In the genomic region with DNA sequence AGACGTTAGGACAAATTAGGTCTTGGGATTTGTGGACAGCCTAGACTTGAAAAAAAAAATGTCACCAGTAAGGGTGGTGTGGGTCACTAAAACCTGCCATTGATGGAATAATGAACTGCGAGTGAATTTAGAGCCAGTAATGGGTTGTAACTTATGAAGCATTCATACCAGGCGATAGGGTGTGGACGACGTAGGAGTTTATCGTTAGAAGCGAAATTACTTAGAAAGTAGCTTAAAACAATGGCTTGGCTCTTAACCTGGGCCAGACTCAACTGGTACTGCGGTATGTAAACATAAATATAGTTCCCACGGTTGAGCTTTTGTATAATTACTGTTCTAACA, we compare ENCODE assay signal across 8 mouse cellular contexts. TPM values are rescaled to one million over a fixed set of nuclear protein-coding genes. Genes with fewer than 3 reads are reported as not detected.
A peak's percentile ranks its signal among the peaks of the same experiment; 100 is the strongest.
DNase-seq lines count a peak whose midpoint lies in the region; ATAC-seq lines count a peak whose summit lies in the region.

No protein-coding gene starts in this region.

- H3K36me3 ChIP-seq in kidney, embryonic 16.5 days (ENCODE audit: insufficient read depth, low read length): no peaks in the 10 kb centered on the region
- no peaks in the 10 kb centered on the region for H3K36me3 ChIP-seq in embryonic facial prominence, embryonic 10.5 days (replicated peaks)
- H3K36me3 ChIP-seq in midbrain, embryonic 16.5 days (ENCODE audit: control insufficient read depth, insufficient read depth, low read length): no peaks in the 10 kb centered on the region

- no peak for DNase-seq in kidney, postnatal 25 days
- no peak for DNase-seq in embryonic facial prominence, embryonic 10.5 days (ENCODE audit: low spot score)
- no peak for DNase-seq in cerebellum, postnatal 14 days
- DNase-seq in Muller cell, postnatal 12 days (ENCODE audit: inconsistent ontology term): no peak
- no peak for DNase-seq in urinary bladder, postnatal 4 days (ENCODE audit: low spot score in 2 of 2)

- ATAC-seq in kidney, embryonic 16.5 days (ENCODE audit: low FRiP score, low TSS enrichment): peak; percentile 43
- peak; percentile 20 for ATAC-seq in inflammation-experienced regulatory T-cells, adult 6 months
- ATAC-seq in midbrain, embryonic 16.5 days: peak; percentile 28

- peak overlapping the region; percentile 83 for H3K4me2 ChIP-seq in kidney, embryonic 16.5 days (replicated peaks; ENCODE audit: low read depth, low read length)
- peak overlapping the region; percentile 65 for H3K4me2 ChIP-seq in midbrain, embryonic 16.5 days (ENCODE audit: low read length)

- 5% methylated on average over 9 of the region's 9 CpGs for WGBS in kidney, embryonic 16.5 days
- WGBS in embryonic facial prominence, embryonic 10.5 days: 7% methylated on average over 9 of the region's 9 CpGs
- WGBS in midbrain, embryonic 16.5 days: 7% methylated on average over 9 of the region's 9 CpGs

- H3K4me3 ChIP-seq in kidney, embryonic 16.5 days (ENCODE audit: low read length): peak overlapping the region; percentile 62
- H3K4me3 ChIP-seq in embryonic facial prominence, embryonic 10.5 days: peak overlapping the region; percentile 68
- peak overlapping the region; percentile 79 for H3K4me3 ChIP-seq in midbrain, embryonic 16.5 days (ENCODE audit: low read depth, low read length)

- H3K9me3 ChIP-seq in kidney, embryonic 16.5 days (ENCODE audit: low read length): no peaks in the 10 kb centered on the region
- no peaks in the 10 kb centered on the region for H3K9me3 ChIP-seq in embryonic facial prominence, embryonic 10.5 days
- no peaks in the 10 kb centered on the region for H3K9me3 ChIP-seq in midbrain, embryonic 16.5 days (replicated peaks; ENCODE audit: control insufficient read depth, low read length, poor library complexity, severe bottlenecking)

- H3K4me1 ChIP-seq in kidney, embryonic 16.5 days (ENCODE audit: insufficient read depth, low read length): peaks cover 17% of the 10 kb centered on the region
- peaks cover 21% of the 10 kb centered on the region for H3K4me1 ChIP-seq in embryonic facial prominence, embryonic 10.5 days
- H3K4me1 ChIP-seq in midbrain, embryonic 16.5 days (ENCODE audit: control insufficient read depth, insufficient read depth, low read length): peaks cover 21% of the 10 kb centered on the region

- H3K9ac ChIP-seq in kidney, embryonic 16.5 days (replicated peaks; ENCODE audit: low read length): peak overlapping the region; percentile 68
- H3K9ac ChIP-seq in midbrain, embryonic 16.5 days (ENCODE audit: low read depth, low read length): peak overlapping the region; percentile 73

- H3K27me3 ChIP-seq in kidney, embryonic 16.5 days (ENCODE audit: insufficient read depth, low read length): no peaks in the 10 kb centered on the region
- H3K27me3 ChIP-seq in embryonic facial prominence, embryonic 10.5 days (replicated peaks; ENCODE audit: low read depth, poor library complexity, severe bottlenecking): no peaks in the 10 kb centered on the region
- H3K27me3 ChIP-seq in midbrain, embryonic 16.5 days (ENCODE audit: control insufficient read depth, insufficient read depth, low read depth, low read length): no peaks in the 10 kb centered on the region

- H3K27ac ChIP-seq in kidney, embryonic 16.5 days (ENCODE audit: low read length): peak overlapping the region; percentile 91
- H3K27ac ChIP-seq in embryonic facial prominence, embryonic 10.5 days (replicated peaks): peak overlapping the region; percentile 92
- peak overlapping the region; percentile 95 for H3K27ac ChIP-seq in midbrain, embryonic 16.5 days (ENCODE audit: low read length)

RNA-seq across cellular contexts. Expression of gene Tmem19, which starts 0.3 kb away (rescaled TPM):
- 43.3 and 44.3 TPM in 2 replicates for polyA plus RNA-seq in kidney, embryonic 16.5 days (2015; fragmentation: Nextera tagmentation; extraction: Ambion mirVana)
- polyA plus RNA-seq in embryonic facial prominence, embryonic 10.5 days (2016; fragmentation: Nextera tagmentation; extraction: Ambion mirVana): 26.1 and 27.9 TPM in 2 replicates
- 10 to 100 TPM; 35.8 to 43.5 (median 39.4) TPM for polyA plus RNA-seq in inflammation-experienced regulatory T-cells, adult 6 months (2017; shearing (Covaris generic))
- 37.6 and 38.2 TPM in 2 replicates for polyA plus RNA-seq in midbrain, embryonic 16.5 days (2015; fragmentation: Nextera tagmentation; extraction: Ambion mirVana)

RNA-seq across cellular contexts. Expression of gene Thap2, which starts 21.6 kb away (rescaled TPM):
- 18.4 and 24.9 TPM in 2 replicates for polyA plus RNA-seq in kidney, embryonic 16.5 days (2015; fragmentation: Nextera tagmentation; extraction: Ambion mirVana)
- polyA plus RNA-seq in embryonic facial prominence, embryonic 10.5 days (2016; fragmentation: Nextera tagmentation; extraction: Ambion mirVana): 24.1 and 26.2 TPM in 2 replicates
- polyA plus RNA-seq in inflammation-experienced regulatory T-cells, adult 6 months (2017; shearing (Covaris generic)): 10 to 100 TPM; 13.6 to 18.7 (median 17.9) TPM
- 22.8 and 24.8 TPM in 2 replicates for polyA plus RNA-seq in midbrain, embryonic 16.5 days (2015; fragmentation: Nextera tagmentation; extraction: Ambion mirVana)

RNA-seq across cellular contexts. Expression of gene Zfc3h1, which starts 22.2 kb away (rescaled TPM):
- polyA plus RNA-seq in kidney, embryonic 16.5 days (2015; fragmentation: Nextera tagmentation; extraction: Ambion mirVana): 17.0 and 20.8 TPM in 2 replicates
- 17.0 and 19.0 TPM in 2 replicates for polyA plus RNA-seq in embryonic facial prominence, embryonic 10.5 days (2016; fragmentation: Nextera tagmentation; extraction: Ambion mirVana)
- polyA plus RNA-seq in inflammation-experienced regulatory T-cells, adult 6 months (2017; shearing (Covaris generic)): 10 to 100 TPM; 25.6 to 37.1 (median 33.7) TPM
- polyA plus RNA-seq in midbrain, embryonic 16.5 days (2015; fragmentation: Nextera tagmentation; extraction: Ambion mirVana): 14.3 and 17.3 TPM in 2 replicates

RNA-seq across cellular contexts. Expression of gene Rab21, which starts 47.2 kb away (rescaled TPM):
- polyA plus RNA-seq in kidney, embryonic 16.5 days (2015; fragmentation: Nextera tagmentation; extraction: Ambion mirVana): 4.7 and 4.9 TPM in 2 replicates
- polyA plus RNA-seq in embryonic facial prominence, embryonic 10.5 days (2016; fragmentation: Nextera tagmentation; extraction: Ambion mirVana): 2.6 and 2.9 TPM in 2 replicates
- polyA plus RNA-seq in inflammation-experienced regulatory T-cells, adult 6 months (2017; shearing (Covaris generic)): 10 to 100 TPM; 19.2 to 22.6 (median 21.0) TPM
- polyA plus RNA-seq in midbrain, embryonic 16.5 days (2015; fragmentation: Nextera tagmentation; extraction: Ambion mirVana): 6.6 and 7.0 TPM in 2 replicates
